Mouse (Mus musculus): ENCODE results near the gene Unc13a.
A peak's percentile ranks its signal among the peaks of the same experiment; 100 is the strongest.

Unc13a gene

DNA sequence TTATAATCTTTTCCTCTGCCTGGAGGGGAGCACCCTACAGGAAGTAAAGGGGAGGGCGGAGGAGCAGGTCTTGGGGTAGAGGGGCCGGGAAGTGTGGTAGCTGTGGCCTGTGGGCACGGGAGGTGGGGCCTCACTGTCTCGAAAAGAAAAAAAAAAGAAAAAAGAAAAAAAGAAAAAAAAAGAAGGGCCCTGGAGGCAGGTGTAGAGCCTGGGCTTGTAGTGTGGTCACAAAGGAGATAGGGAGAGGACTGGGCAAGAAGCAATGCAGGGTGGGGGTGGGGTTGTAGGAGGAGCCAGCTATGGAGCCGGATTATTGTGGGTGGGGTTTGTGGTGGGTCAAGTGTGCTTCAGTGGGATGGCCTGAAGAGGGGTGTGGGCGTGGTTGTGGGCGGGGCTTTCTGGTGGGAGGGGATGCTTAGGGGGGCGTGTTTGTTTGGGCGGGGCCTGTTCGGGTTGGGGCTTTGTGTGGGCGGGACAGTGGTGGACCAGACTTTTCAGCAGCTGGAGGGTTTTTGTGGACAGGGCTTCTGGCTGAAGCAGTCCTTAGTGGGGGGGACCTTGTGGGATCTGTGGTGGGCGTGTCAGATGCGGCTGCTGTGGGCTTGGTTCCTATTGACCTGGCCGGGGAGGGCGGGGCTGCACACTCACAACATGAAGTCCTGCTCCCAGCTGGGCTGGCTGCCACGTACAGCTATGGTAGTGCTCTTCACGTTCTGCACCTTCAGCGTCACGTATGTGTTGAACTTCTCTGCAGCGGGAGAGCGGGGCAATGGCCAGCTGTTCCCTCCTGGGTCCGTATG lies 6.0 kb downstream of the Unc13a start:
- peak; percentile 47 for DNase-seq (ENCODE audit: low read depth, low spot score)

GRCm38 (mm10) chr8:71660325-71661120 lies 11.0 kb downstream of the Unc13a start:
- DNase-seq (ENCODE audit: low read depth, low spot score): peak; percentile 92

GRCm38 (mm10) chr8:71659751-71660150 lies 11.8 kb downstream of the Unc13a start:
- no peak for DNase-seq (ENCODE audit: low read depth, low spot score)

DNA sequence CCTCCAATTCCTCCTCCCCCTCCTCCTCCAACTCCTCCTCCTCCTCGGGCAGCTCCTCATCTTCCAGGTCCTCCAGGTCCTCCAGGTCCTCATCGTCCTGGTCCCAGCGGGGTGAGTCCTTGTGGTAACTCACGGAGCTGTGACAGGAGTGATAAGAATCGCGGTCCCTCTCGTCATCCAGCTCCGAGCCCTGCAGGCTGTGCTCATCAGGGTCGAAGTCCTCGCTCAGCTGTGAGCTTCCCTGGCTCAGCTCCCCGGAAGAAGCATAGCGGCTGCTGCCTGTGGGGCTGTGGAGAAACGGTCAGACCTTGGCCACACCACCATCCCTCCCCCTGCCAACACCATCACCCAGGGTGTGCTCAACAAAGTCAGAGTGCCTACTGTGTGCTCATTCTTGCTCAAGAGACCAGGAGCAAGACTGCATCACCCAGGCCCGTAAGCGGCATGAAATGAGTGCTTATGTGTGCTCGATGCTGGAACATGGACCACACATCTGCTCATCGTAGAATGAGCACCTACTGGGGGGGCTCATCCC lies 13.0 kb downstream of the Unc13a start:
- no peak for DNase-seq (ENCODE audit: low read depth, low spot score)

- DNase-seq (ENCODE audit: low read depth, low spot score): no peak
Observed at GRCm38 (mm10) chr8:71657816-71658215, 13.7 kb downstream of the Unc13a start.

GRCm38 (mm10) chr8:71654600-71654999 lies 17.0 kb downstream of the Unc13a start:
- DNase-seq (ENCODE audit: low read depth, low spot score): no peak

DNA sequence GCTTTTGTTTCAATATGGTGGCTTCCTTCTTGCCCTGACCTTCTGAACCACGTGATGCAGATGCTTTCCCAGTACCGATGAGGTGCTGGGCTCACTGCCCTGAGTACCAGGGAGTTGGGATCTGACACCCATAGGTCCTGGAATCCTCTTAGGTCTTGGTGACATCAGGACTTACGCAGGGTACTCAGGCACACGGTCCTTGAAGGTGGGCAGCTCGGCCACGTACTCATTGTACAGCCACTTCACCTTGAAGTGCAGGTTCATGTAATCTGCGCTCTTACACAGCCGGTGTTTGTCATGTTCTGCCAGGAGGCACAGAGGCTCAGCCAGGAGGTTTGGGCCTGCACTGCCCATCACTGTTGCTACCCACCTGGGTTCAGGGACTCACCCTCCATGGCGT lies 26.0 kb downstream of the Unc13a start:
- no peak for DNase-seq (ENCODE audit: low read depth, low spot score)

DNA sequence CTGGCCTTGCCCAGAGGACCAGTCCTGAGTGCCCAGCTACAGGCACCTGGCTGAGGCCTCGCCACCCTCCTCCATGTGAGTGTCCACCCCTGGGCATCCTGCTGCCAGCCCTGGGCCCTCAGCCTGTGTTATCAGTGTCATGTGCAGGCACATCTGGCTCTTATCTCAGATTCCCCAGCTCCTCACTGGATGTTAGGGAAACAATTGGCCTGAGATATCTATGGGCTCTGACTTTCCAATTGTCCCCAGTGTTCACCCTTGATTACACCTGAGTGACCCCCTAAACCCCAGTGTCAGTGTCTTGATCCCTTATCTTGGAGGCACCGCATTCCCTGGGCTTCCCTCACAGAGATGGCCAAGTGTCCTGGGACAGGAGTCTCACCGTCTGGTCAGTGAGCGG lies 32.2 kb downstream of the Unc13a start:
- no peak for DNase-seq (ENCODE audit: low read depth, low spot score)

DNA sequence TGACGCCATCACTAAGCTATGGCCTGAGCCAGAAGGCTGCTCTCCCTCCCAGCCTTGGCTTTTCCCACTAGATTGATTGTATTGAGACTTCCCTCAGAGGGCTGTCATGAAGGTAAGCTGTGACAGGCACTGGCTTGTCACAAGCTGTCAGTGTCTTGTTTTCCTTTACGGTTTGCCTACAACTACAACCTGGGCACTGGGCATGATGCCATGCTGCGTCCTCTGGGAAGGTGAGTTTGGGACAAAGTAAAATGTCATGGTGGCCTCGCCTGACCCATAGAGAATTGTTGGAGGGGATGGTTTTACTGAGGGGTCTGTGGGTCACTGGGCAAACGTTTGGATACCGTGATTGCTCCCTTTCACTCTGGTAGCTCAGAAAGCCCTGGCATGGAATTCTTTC lies 33.2 kb downstream of the Unc13a start:
- DNase-seq (ENCODE audit: low read depth, low spot score): no peak

GRCm38 (mm10) chr8:71637149-71638095 lies 34.1 kb downstream of the Unc13a start:
- peak; percentile 55 for DNase-seq (ENCODE audit: low read depth, low spot score)

DNA sequence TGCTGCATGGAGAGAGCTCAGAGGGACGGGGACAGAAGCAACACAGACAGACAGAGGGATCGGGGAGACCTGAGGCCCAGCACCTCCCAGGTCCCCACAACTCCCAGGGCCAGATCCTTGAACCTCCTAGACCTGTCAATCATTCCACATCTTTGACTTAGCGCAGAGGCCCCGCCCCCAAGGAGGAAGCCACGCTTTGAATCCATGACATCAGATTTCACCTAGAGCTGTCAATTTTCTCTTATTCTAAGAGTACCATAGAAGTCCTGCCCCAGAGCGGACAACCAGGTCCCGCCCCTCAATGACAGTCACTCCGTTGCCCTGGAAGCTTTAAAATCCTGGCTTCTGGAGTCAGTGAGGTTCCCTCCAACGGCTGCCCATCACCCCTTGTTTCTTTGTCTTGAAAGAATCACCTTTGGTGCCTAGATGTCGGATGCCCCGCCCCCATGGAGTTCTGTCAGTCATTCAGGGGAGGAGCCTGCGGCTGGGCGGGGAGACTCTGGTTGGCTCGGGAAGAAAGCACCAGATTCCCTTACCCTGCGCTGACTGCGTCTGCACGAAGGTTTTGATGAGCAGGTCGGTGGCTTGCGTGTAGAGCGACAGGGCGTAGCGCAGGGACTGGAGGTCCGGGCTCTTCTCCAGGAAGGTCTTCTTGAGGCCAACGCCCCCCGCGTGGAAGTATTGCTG lies 37.4 kb downstream of the Unc13a start:
- DNase-seq (ENCODE audit: low read depth, low spot score): no peak

GRCm38 (mm10) chr8:71633164-71633563 lies 38.4 kb downstream of the Unc13a start:
- no peak for DNase-seq (ENCODE audit: low read depth, low spot score)

DNA sequence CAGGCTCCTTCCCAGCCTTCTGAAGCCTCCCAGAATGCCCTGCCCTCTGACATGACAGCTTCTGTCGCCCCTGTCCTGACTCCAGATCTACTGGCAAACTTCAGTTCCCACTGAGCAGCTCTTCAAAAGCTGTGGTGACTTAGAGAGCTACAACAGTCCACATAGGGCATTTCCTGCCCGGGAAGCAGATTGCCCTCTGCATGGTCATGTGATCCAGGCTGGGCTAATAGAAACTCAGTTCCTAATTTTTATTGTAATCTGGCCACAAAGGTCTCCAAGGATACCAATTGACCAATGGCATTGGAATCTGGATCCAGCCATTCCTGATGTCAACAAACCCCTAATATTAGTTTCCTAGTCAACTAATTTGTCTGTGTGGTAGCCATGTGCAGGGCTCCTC lies 39.7 kb downstream of the Unc13a start:
- DNase-seq (ENCODE audit: low read depth, low spot score): no peak

DNA sequence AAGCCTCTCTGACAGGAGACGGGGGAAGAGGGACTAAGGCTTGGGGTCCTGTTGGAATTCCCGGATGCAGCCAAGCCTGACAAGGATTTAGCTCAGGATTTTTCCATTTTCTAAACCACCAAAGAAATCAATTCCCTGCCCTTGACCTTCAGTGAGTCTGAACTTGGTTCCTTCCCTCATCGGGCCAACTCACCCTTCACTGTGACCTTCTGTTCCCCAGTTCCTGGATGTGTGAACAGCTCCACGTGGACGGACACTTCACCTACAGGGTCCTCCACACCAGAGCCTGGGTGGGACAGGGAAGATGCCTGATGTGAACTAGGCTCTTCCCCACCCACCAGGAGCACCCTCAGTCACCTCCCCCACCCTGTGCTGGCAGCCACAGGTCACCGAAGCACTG lies 40.8 kb downstream of the Unc13a start:
- DNase-seq (ENCODE audit: low read depth, low spot score): no peak

GRCm38 (mm10) chr8:71629781-71630212 lies 41.8 kb downstream of the Unc13a start:
- DNase-seq (ENCODE audit: low read depth, low spot score): no peak

GRCm38 (mm10) chr8:71629096-71629697 lies 42.4 kb downstream of the Unc13a start:
- DNase-seq (ENCODE audit: low read depth, low spot score): peak; percentile 31

DNA sequence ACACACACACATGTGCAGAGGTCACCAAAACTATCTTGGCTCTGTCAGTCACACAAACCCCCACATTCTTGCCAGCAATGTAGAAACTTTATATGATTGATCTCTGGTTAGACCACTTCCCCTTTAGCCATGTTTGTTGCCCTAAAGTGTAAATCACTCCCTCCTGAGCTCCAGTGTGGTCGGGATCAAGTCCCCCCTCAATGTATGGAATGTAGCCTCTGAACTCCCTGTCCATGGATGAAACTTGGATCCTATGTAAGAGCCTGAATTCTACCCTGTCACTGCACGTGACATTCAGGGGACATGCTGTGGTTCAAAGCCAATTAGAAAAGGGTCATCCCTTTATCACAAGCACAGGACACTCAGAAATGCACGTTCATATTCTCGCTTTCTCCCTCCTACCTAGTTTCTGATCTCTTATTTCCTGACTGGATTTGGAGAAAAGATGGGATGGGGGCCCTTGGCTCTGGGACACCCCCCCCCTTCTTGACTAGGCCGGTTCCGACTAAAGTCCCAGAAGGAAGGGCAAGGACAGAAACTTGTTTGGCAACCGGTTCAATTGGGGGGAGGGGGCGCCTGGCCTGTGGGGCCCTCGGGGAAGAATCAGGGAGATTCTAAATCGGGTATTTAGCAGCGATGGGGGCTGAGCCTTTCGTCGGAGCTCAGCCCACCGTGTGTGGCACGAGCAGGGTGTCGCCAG lies 43.0 kb downstream of the Unc13a start:
- peak; percentile 10 for DNase-seq (ENCODE audit: low read depth, low spot score)

DNA sequence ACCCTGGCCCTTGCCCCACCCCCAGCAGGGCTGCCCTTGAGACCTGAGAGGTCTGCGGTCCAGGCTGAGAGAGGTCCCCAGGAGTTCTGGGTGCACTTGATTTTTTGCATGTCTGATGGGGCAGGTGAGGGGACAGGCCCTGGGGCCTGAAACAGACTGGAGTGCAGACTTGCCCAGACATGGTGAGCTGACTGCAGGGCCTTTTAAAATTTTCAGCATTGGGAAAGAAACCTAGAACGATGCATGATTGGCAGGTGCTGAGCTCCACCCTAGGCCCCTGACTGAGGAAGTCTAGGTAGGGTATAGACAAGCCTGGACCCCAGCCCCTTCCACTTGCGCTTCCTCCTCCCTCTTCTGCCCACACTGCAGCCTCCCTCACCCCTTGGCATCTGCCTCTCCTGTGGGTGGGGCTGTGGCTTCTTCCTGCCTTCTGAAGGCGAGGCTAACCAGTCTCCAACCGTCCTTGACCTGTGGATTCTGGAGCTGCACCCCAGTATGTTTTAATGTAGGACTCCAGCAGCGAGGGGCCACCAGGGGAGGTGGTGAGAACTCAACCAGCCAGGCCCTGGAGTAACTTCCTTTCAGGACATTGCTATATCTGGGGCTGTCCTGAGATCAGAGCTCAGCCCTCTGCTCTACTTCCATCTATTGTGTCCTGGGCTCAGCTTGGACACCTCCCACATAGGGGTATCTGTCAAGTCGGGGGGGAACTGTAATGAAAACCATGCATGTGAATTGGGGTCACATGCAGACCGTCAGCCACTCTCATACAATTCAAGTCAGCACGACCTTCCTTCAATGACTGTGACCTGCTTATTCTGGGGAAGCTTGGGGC lies 44.1 kb downstream of the Unc13a start:
- DNase-seq (ENCODE audit: low read depth, low spot score): no peak

GRCm38 (mm10) chr8:71626753-71627152 lies 44.8 kb downstream of the Unc13a start:
- DNase-seq (ENCODE audit: low read depth, low spot score): no peak

Data from 3T3-L1 (cell line).